Mouse (Mus musculus): ENCODE measurements at regions not wholly inside any gene's neighbourhood (a gene's known extent, or its start where the extent isn't known, plus 50 kb on each side); places are given as distances from the start of the nearest gene placed in this dataset.

DNA sequence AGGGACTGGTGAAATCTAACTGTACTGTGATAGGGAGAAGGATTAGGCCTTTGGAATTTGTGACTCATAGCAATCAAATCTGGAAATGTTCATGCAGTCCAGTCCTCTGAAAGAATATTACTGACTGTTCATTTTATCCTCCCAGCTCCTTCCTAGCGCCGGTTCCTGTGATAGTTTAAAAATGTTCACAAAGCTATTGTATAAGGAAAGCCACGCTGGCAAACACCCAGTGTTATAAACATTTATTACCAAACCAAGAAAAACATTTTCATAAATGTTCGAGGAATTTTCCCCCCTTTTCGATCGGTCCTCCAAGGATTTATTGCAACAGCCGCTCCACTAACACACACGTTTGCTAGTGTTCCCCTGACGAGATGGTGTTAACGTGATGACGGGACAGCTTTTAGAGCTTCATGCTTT, 55.9 kb upstream of the Tars start:
- TF ChIP-seq CTCF (conservative IDR thresholded peaks at IDR 0.05; ENCODE audit: low read length) (no peak), POU5F1 (IDR thresholded peaks at IDR 0.05; ENCODE audit: borderline replicate concordance, low read length) (no peak), NANOG (IDR thresholded peaks at IDR 0.05; ENCODE audit: borderline replicate concordance, low read length) (no peak)
